Mouse (Mus musculus): Measurements from ENCODE around the gene Prkab2. TPM values are rescaled to one million over a fixed set of nuclear protein-coding genes. Genes with fewer than 3 reads are reported as not detected.

Prkab2 gene
- polyA plus RNA-seq (2012; ENCODE audit: insufficient read depth, low replicate concordance): 1.4 and 2.2 TPM in 2 replicates

GRCm38 (mm10) chr3:97657655-97658411 lies at the start of gene Prkab2:
Gene Prkab2, plus strand, starts transcription at chr3:97658193.
- Histone ChIP-seq H3K9me3 (peaks cover 8% of the 10 kb centered on the region), H3K4me3 (replicated peaks) (peak within 1 kb of the TSS; percentile 99), H3K27me3 (replicated peaks) (no peaks in the 10 kb centered on the region), H3K36me3 (replicated peaks; ENCODE audit: low read length) (peaks cover 17% of the 10 kb centered on the region), H3K4me1 (peaks cover 46% of the 10 kb centered on the region)
- TF ChIP-seq GATA1 (IDR thresholded peaks at IDR 0.05; ENCODE audit: borderline replicate concordance, low read length) (no peak), FLI1 (IDR thresholded peaks at IDR 0.05; ENCODE audit: low read length) (no peak)

- TF ChIP-seq FLI1 (IDR thresholded peaks at IDR 0.05; ENCODE audit: low read length) (no peak), GATA1 (IDR thresholded peaks at IDR 0.05; ENCODE audit: borderline replicate concordance, low read length) (no peak)
- H3K36me3 ChIP-seq (replicated peaks; ENCODE audit: low read length): peaks cover 3% of the 10 kb centered on the region
- peaks cover 3% of the 10 kb centered on the region for H3K27me3 ChIP-seq (replicated peaks)
- H3K9me3 ChIP-seq: no peaks in the 10 kb centered on the region
- H3K4me3 ChIP-seq (replicated peaks): peak overlapping the region; percentile 97
- peaks cover 25% of the 10 kb centered on the region for H3K4me1 ChIP-seq
Measured at GRCm38 (mm10) chr3:97609201-97609844, 48.7 kb upstream of the Prkab2 start.

- H3K36me3 ChIP-seq (replicated peaks; ENCODE audit: low read length): no peaks in the 10 kb centered on the region
- no peaks in the 10 kb centered on the region for H3K9me3 ChIP-seq
- peaks cover 25% of the 10 kb centered on the region for H3K4me1 ChIP-seq
- H3K27me3 ChIP-seq (replicated peaks): peaks cover 3% of the 10 kb centered on the region
- TF ChIP-seq FLI1 (IDR thresholded peaks at IDR 0.05; ENCODE audit: low read length): no peak
- TF ChIP-seq GATA1 (IDR thresholded peaks at IDR 0.05; ENCODE audit: borderline replicate concordance, low read length): no peak
- H3K4me3 ChIP-seq (replicated peaks): peak within 1 kb of the TSS; percentile 97
Measured at GRCm38 (mm10) chr3:97609845-97610410, 48.1 kb upstream of the Prkab2 start, which contains the start of gene Chd1l. Gene Chd1l, minus strand, starts transcription at chr3:97610203.

GRCm38 (mm10) chr3:97611021-97611420 lies 47.0 kb upstream of the Prkab2 start:
- Histone ChIP-seq H3K4me3 (replicated peaks) (no peak overlapping the region), H3K27me3 (replicated peaks) (peaks cover 3% of the 10 kb centered on the region), H3K9me3 (no peaks in the 10 kb centered on the region), H3K4me1 (peaks cover 29% of the 10 kb centered on the region), H3K36me3 (replicated peaks; ENCODE audit: low read length) (no peaks in the 10 kb centered on the region)
- TF ChIP-seq FLI1 (IDR thresholded peaks at IDR 0.05; ENCODE audit: low read length) (no peak), GATA1 (IDR thresholded peaks at IDR 0.05; ENCODE audit: borderline replicate concordance, low read length) (no peak)

GRCm38 (mm10) chr3:97615154-97615553 lies 42.8 kb upstream of the Prkab2 start:
- Histone ChIP-seq H3K4me1 (peaks cover 25% of the 10 kb centered on the region), H3K9me3 (no peaks in the 10 kb centered on the region), H3K27me3 (replicated peaks) (peaks cover 3% of the 10 kb centered on the region), H3K4me3 (replicated peaks) (no peak overlapping the region), H3K36me3 (replicated peaks; ENCODE audit: low read length) (no peaks in the 10 kb centered on the region)
- TF ChIP-seq FLI1 (IDR thresholded peaks at IDR 0.05; ENCODE audit: low read length): no peak

- Histone ChIP-seq H3K4me1 (peaks cover 18% of the 10 kb centered on the region), H3K9me3 (no peaks in the 10 kb centered on the region), H3K27me3 (replicated peaks) (peaks cover 3% of the 10 kb centered on the region), H3K4me3 (replicated peaks) (no peak overlapping the region), H3K36me3 (replicated peaks; ENCODE audit: low read length) (no peaks in the 10 kb centered on the region)
- TF ChIP-seq GATA1 (IDR thresholded peaks at IDR 0.05; ENCODE audit: borderline replicate concordance, low read length) (no peak), FLI1 (IDR thresholded peaks at IDR 0.05; ENCODE audit: low read length) (no peak)
Measured at GRCm38 (mm10) chr3:97615933-97616332, 42.1 kb upstream of the Prkab2 start.

- no peaks in the 10 kb centered on the region for H3K9me3 ChIP-seq
- TF ChIP-seq FLI1 (IDR thresholded peaks at IDR 0.05; ENCODE audit: low read length) (no peak), GATA1 (IDR thresholded peaks at IDR 0.05; ENCODE audit: borderline replicate concordance, low read length) (no peak)
- peaks cover 18% of the 10 kb centered on the region for H3K4me1 ChIP-seq
- no peaks in the 10 kb centered on the region for H3K36me3 ChIP-seq (replicated peaks; ENCODE audit: low read length)
- peak overlapping the region; percentile 46 for H3K4me3 ChIP-seq (replicated peaks)
- peaks cover 3% of the 10 kb centered on the region for H3K27me3 ChIP-seq (replicated peaks)
Measured at GRCm38 (mm10) chr3:97617091-97617825, 40.7 kb upstream of the Prkab2 start.

GRCm38 (mm10) chr3:97617899-97618298 lies 40.1 kb upstream of the Prkab2 start:
- Histone ChIP-seq H3K9me3 (no peaks in the 10 kb centered on the region), H3K4me3 (replicated peaks) (no peak overlapping the region), H3K36me3 (replicated peaks; ENCODE audit: low read length) (no peaks in the 10 kb centered on the region), H3K27me3 (replicated peaks) (no peaks in the 10 kb centered on the region), H3K4me1 (peaks cover 18% of the 10 kb centered on the region)
- no peak for TF ChIP-seq FLI1 (IDR thresholded peaks at IDR 0.05; ENCODE audit: low read length)
- no peak for TF ChIP-seq GATA1 (IDR thresholded peaks at IDR 0.05; ENCODE audit: borderline replicate concordance, low read length)

GRCm38 (mm10) chr3:97620657-97621056 lies 37.3 kb upstream of the Prkab2 start:
- Histone ChIP-seq H3K36me3 (replicated peaks; ENCODE audit: low read length) (no peaks in the 10 kb centered on the region), H3K27me3 (replicated peaks) (no peaks in the 10 kb centered on the region), H3K4me3 (replicated peaks) (no peak overlapping the region), H3K9me3 (no peaks in the 10 kb centered on the region), H3K4me1 (peaks cover 18% of the 10 kb centered on the region)
- TF ChIP-seq FLI1 (IDR thresholded peaks at IDR 0.05; ENCODE audit: low read length) (no peak), GATA1 (IDR thresholded peaks at IDR 0.05; ENCODE audit: borderline replicate concordance, low read length) (no peak)

Data from megakaryocyte, embryonic 14.5 days (primary cell).